Mouse (Mus musculus) adrenal gland, postnatal 10 days (tissue): Measurements from ENCODE around the gene Map4. TPM values are rescaled to one million over a fixed set of nuclear protein-coding genes. Genes with fewer than 3 reads are reported as not detected.

ENCODE experiments used
- DNase-seq: peaks from one replicate; pipeline ENCODE4 v3.0.0; 2021; ENCODE audit warnings: mixed read lengths
- long read RNA-seq, 2 experiments: library from polyadenylated mRNA; stranded (forward); transcript quantifications; one replicate each; pipeline ENCODE4 v2.0.0; 2021
- total RNA-seq, 2 experiments: library from RNA; stranded (reverse); gene quantifications; 2 replicates each; pipeline ENCODE4 v1.2.3; 2021

Map4 gene
- total RNA-seq = 100 to 1,000 TPM in 1 of 2 experiments, 10 to 100 TPM in 1; 83.5 to 132 TPM
- long read RNA-seq, experiment 1, partial matches to known transcripts = 24 of 53 reads
- long read RNA-seq, experiment 1, other reads (novel, unspliced or antisense) = 26 of 53 reads
- long read RNA-seq, experiment 2, full-length matches to known transcripts = 8 of 38 reads
- long read RNA-seq, experiment 2, partial matches to known transcripts = 4 of 38 reads
- long read RNA-seq, experiment 2, other reads (novel, unspliced or antisense) = 26 of 38 reads

GRCm38 (mm10) chr9:109931257-109932171 lies at the start of gene Map4:
TSS of gene Map4 (plus strand) at chr9:109931460.
- peak; percentile 98 for DNase-seq

GRCm38 (mm10) chr9:109886259-109886658 lies 45.0 kb upstream of the Map4 start:
- DNase-seq = no peak

- no peak for DNase-seq
Observed at GRCm38 (mm10) chr9:109887321-109887720, 43.9 kb upstream of the Map4 start.

- no peak for DNase-seq
Observed at GRCm38 (mm10) chr9:109891501-109891900, 39.8 kb upstream of the Map4 start.

- DNase-seq = peak; percentile 89
Observed at GRCm38 (mm10) chr9:109892651-109893250, 38.5 kb upstream of the Map4 start.

GRCm38 (mm10) chr9:109894413-109895090 lies 36.7 kb upstream of the Map4 start:
- peak; percentile 84 for DNase-seq

- DNase-seq = no peak
Observed at GRCm38 (mm10) chr9:109895593-109895992, 35.7 kb upstream of the Map4 start.

GRCm38 (mm10) chr9:109896253-109897150 lies 34.8 kb upstream of the Map4 start:
- DNase-seq = no peak

GRCm38 (mm10) chr9:109898027-109898426 lies 33.2 kb upstream of the Map4 start:
- DNase-seq = no peak

GRCm38 (mm10) chr9:109899361-109899760 lies 31.9 kb upstream of the Map4 start:
- DNase-seq = no peak

GRCm38 (mm10) chr9:109899774-109900173 lies 31.5 kb upstream of the Map4 start:
- DNase-seq = peak; percentile 37

- no peak for DNase-seq
Observed at GRCm38 (mm10) chr9:109900604-109901003, 30.7 kb upstream of the Map4 start.

- DNase-seq = no peak
Observed at GRCm38 (mm10) chr9:109902246-109902645, 29.0 kb upstream of the Map4 start.

GRCm38 (mm10) chr9:109902740-109903139 lies 28.5 kb upstream of the Map4 start:
- DNase-seq = no peak

GRCm38 (mm10) chr9:109907300-109907699 lies 24.0 kb upstream of the Map4 start:
- DNase-seq = peak; percentile 81

- DNase-seq = no peak
Observed at GRCm38 (mm10) chr9:109907774-109908465, 23.3 kb upstream of the Map4 start.

GRCm38 (mm10) chr9:109909102-109909501 lies 22.2 kb upstream of the Map4 start:
- DNase-seq = no peak

GRCm38 (mm10) chr9:109909926-109910325 lies 21.3 kb upstream of the Map4 start:
- DNase-seq = no peak

GRCm38 (mm10) chr9:109911779-109912178 lies 19.5 kb upstream of the Map4 start:
- DNase-seq = peak; percentile 66

- DNase-seq = no peak
Observed at GRCm38 (mm10) chr9:109914269-109914926, 16.9 kb upstream of the Map4 start.
